Mouse (Mus musculus) 416B (cell line): ENCODE data around the gene Nkain4.

ENCODE experiments used
- DNase-seq: peaks from one replicate; pipeline ENCODE4 v3.0.0; 2011; ENCODE audit warnings: low read depth

Nkain4 gene

DNA sequence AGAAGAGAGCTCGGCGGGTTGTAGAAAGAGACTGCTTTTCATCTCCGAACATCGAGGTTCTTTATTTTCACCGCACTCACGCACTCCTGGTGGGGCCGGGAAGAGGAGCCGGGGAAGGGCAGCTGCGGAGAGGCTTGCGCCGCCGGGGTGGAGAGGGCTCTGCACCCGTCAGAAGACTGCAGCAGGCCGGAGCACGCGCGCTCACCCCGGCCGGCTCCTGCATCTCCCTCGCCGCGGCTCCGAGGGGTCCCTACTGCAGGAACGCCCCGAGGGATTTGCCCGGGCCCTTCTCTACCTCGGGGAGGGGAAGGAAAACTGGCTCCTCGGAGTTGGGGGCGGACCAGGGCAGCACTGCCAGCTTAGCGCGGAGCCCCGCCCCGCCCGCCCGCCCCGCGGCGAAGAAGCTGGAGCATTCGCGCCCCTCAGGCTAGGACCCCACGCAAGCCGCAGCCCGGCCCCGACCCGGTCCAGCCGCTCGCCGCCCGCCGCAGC is 60.9 kb downstream of the Nkain4 start:
- no peak for DNase-seq

DNA sequence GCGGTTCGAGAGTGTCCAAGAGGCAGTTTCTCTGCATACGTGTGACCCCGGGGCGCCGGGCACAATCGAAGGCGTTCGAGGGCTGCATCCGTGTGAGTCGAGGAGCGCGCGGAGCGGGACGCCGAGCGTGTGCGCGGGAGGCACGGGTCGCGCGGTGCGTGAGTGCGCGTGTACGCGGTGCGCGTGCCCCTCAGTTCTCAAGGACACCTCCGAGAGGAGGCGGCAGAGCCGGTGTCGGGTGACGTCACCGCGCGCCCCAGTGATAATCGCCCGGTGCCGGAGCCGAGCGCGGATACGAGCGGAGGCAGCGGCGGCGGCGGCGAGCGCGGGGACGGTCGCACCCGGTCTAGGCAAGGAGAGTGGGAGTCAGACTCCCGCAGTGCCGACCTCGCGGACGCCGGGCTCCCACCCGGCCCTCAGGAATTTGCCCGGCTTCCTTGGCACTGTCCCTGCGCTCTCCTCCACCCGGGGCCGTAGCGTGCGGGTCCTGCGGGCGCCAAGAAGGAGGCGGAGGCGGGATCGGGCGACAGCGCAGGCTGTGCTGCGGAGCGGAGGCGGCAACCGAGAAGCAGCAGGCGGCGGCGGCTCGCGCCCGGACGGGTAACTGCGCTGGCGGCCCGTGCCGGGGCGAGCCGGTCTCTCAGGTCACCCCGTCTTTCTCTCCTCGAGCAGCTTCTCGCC is 61.5 kb downstream of the Nkain4 start:
- DNase-seq: no peak

DNA sequence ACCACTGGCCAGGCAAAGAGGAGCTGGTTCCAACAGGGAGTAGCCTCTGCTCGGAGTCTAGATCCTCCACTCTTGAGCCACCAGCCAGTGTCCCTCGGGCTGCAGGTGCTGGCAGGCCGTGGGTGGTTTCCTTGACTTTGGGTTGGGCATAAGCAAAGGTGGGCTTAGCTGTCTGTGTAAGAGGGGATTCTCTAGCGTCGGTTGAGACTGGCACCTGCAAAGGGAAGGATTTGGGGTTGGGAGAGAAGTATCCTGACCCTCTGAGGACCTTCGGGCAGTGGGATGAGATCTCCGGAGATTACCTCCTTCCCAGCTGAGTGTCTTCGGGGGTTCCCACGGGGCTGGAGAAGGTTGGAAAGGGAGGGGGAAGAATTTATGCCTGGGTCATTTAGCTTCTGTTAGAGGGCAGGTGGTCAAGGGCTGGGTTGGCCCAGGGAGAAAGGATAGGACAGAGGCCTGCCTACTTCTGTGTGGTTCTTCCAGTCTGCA is 62.6 kb downstream of the Nkain4 start:
- no peak for DNase-seq

DNA sequence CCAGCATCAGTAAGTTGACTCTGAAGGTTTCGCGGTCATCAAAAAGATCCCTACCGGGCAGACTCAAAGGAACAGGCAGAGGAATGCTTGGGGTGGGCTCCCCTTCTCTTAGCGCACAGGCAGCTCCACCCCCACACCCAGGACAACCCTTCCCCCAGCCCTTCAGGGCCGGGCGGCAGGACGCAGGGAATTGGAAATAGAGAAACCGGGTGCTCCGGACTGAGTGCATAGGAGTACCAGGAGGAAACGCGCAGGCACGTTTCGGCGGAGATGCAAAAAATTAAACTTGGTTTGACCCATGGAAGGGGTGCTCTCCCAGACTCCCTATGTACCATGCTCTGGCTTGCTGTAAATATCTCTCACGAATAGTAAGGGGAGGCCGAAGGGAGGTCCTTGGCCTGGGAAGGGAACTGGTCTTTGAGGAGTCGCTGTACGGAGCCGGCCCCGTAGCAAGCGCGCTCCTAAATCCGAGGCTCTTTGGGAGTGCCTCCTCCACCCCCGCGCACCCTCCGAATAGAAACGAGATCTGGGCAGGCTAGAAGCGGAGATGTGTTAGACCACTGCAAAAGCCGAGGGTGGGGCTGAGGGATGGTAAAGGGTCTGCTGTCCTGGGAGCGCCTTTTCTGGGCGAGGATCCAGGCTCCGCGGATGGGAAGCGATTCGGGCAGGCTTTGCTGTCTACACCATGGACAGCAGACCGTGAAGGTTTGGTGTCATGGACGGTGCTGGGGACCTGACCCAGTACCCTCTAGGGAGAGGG is 63.2 kb downstream of the Nkain4 start:
- no peak for DNase-seq

DNA sequence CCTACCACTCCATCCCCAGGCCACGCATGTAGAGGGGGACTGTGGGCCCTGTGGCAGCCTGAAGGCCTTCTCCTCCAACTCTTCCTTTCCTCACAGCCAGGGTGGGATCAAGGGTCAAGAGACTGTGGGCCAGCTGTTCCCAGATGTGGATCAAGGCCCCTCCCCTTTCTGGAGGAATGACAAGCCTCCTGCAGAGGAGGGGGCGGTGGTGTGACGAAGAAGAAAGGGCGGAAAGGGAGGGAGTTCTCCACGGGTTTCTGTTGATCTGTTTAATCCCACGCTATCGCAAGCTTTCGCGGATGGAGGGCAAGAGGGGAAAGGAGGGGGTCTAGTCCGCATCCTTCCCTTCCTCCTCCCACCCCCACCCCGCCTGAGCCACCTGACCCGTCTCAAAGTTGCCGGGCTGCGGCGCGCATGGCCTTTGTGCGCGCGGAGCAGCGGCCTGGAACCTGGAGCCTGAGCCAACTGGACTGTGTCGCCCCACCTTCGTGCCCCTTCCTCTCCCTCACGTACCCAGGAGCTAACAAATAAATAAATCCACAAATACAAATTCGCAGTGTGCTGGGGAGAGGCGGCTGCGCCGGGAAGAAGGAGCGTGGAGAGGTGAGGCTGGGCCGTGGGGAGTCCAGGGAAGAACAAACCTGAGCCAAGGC is 64.0 kb downstream of the Nkain4 start:
- DNase-seq: no peak

DNA sequence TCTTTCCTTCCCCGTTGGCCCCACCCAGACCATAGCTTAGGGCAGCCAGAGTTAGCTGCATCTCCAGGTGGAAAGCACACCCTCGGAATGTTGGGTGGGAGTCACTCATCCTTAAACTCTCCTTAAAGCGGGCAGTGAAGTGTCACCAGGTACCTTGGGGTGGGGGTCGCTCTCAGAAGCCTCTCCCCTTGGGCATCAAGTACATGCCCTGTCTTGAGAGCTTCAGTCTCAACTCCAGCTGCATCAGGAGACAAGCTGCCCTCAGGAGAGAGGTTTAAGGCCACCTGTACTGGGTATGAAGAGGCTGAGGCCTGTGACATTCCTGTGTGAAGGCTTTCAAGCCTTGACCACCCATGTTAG is 64.6 kb downstream of the Nkain4 start:
- DNase-seq: no peak

DNA sequence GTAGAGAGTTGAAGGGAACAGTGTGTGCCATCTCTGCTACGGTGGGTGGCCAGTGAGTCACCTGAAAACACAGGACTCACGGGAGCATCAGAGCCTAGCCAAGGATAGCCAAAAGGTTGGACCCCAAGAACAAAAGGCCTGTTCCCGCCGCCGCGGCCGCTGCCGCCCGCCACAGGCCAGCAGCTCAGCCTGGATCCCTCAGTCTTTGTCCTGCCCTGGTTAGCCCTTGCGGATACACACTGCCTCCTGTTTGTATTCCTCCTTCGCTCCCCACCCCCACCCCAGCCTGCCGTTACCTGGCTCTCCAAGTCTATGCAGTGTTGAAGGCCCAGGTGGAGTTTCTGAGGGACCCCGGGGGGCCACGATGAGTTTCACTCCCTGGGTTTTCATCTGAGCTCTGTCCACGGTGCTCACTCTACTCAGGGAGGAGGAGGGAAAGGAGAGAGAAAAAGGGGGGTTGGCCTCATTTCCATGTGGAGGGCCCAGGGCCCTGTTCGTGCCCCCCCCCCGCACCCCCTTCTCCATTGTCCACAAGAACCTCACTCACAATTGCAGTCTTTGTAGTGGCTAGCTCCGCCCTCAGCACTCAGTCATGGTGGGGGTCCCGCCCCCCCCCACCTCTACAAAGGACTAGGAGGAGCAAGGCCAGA is 65.1 kb downstream of the Nkain4 start:
- DNase-seq: no peak

DNA sequence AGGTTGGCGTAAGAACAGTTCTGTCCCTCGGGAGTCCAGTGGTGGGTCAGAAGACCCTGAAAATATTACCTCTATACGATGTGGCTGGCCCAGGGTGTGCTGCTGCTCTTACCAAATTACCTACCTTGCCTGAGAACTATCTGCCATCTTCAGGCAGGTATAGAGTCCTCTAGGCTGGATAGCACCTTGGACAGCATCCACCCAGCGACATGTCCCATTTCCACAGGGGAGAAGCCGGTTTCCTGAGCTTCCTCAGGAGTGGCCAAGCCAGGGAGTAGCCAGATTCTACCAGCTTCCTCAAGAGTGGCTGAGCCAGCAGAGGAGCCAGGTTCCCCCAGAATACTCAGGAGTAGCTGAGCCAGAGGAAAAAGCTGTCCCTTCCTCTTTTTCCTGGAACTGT is 69.2 kb downstream of the Nkain4 start:
- no peak for DNase-seq
